Mouse (Mus musculus) CH12F3 (cell line): Measurements from ENCODE around the gene Tedc2.

ENCODE experiments used
- in situ Hi-C: fragments of 300-500 bp; cut with MboI; formaldehyde crosslinking; loops from 2 replicates; pipeline ENCODE4 v1.14.3; 2020; ENCODE audit warnings: low sequenced_read_pairs

Gene Tedc2

DNA sequence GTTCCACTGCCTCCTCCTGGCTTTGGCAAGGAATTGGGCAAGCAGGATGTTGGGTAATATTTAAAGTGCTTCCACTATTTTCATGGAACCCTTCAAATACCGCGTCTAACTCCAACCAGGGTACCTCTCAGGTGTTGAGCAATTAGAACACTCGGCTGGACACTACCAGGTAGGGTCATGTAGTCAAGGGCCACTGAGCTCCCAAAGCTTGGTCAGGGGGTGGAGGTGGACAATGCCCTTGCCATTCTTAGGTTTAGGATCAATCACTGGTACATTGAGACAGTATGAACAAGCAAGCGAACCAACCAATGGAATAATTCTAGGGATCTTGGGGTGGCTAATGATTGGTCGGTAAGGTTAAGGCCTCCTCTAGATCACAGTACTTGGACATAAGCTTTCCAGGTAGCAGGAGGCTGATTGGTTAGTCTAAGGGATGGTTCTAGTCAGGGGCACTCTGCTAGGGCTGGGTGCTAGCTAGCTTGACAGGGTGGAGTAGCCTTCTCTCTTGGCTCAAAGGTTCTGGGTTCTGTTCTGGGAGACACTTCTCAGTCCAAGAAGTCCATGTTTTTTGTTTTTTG, 8.1 kb downstream of the Tedc2 start:
- in situ Hi-C loops = no loop called here

DNA sequence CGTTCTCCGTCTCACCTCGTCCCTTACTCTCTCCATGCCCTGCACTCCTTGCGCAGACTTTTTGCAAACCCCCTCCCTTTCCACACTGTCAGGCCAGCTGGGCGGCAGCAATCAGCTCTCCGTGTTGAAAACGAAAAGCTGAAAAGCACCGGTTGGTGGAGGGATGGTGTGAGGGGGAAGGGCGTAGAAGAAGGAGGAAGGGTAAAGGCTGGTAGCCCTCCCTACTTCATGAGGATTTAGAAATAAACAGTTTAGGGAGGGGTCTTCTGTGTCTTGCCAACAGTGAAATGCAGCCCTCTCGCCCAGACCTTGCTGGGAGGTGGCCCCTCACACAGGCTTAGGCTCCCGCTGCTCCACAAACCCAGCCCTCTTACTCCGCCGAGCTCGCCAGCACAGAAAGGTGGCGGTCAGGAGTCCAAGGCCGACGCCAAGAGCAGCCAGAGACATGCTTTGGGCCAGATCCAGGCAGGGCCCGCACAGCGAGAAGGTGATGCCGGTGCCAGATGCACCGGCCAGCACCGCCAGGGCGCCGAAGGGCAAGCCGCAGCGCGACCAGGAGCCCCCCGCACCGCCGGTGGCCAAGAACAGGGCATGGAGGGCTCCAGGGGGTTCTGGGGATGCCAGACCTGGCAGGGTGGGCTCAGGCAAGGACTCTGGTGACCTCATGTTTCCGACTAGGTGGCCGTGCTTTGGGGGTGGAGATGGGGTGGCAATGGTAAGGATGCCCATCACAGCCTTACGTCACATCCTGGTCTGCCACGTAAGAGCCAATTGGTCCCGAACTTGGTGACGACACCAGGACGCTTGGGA, 8.8 kb downstream of the Tedc2 start:
- in situ Hi-C loops = no loop called here

DNA sequence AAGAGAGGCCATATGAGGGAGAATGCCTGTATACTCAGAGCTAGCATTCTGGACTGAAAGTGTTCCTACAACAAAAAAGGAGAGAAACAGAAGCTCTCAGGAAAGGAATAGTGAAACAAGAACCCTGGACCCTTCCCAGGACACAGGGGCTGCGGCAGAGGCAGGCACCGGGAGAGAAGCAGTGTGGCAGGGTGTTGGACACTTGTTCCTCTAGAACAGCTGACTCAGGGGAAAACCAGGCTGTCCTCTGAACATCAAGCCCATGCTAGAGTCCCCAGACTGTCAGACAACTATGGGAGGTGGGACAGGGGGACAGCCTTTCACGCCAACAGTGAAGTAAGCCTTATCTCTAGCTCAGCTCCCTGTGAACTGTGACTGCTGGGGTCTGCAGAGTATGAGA, 10.1 kb downstream of the Tedc2 start:
- in situ Hi-C loops = no loop called here

DNA sequence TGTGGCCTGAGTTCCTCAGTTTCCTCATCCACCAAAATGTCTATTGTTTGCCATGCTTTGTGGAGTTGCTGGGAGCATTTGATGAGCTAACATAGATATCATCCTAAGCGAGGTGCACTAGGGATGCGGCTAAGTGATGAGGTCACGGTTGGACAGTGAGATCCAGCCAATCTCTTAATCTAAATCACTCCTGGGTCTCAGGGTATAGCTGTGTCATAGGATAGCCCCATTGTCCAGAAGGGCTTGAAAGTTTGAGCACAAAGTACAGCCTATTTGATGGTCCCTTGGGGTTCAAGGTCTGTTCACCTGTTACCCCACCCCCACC, 10.8 kb downstream of the Tedc2 start:
- in situ Hi-C loops = no loop called here

DNA sequence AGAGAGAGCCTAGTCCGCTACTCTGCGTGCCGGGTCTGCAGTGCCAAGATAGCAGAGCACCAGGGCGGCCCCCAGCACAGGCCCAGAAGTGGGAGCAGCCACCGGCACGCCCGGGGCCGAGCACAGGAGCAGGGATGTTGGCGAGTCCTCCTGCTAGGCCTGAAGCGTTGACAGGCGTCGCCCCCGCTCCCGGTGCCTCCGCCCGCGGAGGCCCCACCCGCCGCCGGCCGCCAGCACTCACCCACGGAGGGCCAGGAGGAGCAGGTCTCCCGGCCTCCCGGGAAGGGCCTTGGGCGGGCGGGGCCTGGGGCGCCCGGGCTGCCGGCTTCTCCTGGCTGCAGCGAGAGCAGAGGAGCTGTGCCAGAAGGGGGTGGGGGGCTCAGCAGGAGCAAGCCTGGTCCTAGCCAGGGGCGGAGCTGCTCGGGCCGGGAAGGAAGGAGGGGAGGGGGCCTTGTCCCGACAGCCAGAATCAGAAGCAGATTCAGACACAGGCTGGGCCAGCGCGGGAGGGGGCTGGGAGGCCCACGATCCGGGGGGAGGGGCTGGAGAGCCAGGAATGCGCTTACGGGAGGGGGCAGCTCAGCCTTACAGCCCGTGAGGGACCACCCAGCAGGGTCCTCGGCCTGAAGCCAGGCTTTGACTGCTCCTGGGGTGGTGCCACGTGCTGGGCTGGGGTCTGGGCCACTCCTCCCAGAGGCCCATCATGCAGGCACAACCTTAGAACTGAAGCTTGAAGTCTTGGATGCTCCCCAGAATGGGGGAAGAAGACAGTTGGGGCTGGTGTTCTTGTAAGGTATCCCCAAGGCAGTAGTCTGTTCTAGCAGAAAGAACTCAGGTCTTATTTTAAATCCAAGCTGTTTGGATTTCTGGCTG, 11.4 kb downstream of the Tedc2 start, which contains the start of gene Ntn3:
Gene Ntn3 (minus strand): TSS at position 489 of the 873 bp plus-strand sequence.
- in situ Hi-C loops = no loop called here

DNA sequence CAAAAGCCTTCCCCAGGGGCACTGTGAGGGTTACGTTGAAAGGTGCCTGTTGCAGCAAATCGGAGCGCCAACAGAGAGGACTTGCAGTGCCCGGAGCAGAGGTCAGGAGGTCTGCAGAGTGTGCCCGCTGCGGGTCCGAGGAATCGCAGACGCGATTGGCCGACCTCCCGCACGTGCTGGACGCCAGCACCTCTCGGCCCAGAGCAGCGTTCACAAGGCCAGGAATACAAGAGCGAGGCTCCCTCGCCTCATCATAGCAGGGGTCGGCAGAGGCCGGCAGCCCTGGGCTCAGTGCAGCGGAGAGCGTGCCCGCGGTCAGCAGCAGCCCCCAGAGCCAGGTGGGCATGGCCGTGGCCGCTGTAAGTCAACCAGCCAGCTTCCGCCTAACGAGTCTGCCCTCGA, 12.0 kb downstream of the Tedc2 start:
- in situ Hi-C loops = no loop called here

DNA sequence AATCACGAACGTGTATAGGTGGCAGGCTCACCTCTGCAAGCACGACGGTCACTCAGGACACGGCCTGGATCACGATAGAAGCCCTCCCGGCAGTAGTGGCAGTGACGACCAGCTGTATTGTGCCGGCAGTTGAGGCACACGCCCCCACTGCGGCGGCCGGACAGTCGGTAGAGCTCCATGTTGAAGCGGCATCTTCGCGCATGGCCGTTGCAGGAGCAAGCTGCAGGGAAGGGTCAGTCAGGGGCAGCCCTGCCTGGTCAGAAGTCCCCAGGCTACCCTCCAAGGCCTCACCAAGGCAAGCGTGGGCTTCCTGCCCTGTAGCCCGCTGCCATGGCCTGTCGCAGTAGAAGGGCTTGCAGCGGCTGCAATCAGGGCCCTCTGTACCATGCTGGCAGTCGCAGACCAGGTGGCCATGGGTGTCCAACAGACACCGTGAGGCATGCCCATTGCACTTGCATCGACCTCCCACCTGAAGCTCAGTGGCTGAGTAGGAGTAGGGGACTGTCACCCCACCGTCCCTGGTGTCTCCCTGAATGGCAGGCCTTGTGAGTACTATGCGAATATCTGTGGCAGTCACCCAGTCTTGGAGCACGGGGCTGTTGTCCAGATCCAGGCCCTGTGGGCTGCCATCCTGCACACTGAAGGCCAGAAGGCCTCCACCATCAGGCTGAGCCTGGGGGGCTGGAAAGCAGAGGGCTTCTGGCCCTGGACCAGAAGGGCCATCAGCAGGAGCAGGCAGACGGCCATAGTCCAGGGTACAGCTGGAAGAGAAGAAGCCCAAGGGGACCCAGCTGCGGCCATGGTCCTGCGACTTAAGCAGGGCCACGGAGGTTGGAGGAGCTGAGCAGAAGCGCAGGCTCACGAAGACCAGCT, 12.6 kb downstream of the Tedc2 start:
- in situ Hi-C loops = no loop called here

DNA sequence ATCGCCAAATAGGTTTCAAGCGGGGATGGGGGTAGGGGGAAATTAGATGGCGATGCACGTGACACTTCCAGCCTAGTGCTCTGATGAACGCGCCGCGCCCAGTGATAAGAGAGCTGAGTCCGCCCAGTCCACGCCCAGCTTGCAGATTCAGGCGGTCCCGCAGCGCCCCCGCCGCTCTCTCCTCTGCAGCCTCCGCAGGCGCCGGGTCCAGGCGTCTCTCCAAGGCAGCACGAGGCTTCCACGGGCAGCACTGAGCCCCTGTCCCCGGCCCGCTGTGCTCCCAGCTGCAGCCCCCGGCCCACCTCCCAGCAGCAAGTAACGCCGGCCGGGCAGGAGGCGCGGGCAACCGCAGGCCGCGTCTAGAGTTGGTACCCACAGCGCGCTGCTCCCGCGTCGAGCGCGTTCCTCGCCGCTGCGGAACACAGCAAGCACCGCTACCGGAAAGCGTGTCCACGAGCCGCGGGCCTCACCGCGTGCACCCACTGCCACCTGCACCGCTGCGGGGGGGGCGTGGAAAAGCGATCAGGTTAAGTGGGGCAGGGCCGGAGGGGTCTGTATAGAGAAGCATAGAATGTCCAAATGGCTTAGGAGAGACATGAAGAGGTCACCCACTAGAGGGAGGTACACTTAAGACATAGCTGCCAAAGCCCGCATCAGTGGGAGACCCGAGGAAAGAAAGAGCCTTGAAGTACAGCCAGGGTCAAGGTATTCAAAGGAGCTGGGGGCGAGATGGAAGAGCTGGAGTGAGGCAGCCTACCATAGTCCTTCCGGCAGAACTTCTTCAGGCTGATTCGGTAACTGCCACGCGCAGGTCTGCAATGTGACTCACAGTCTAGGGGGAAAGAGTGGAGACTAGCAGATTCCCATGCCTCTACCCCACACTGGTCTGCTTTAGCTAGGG, 13.9 kb downstream of the Tedc2 start:
- in situ Hi-C loops = no loop called here

DNA sequence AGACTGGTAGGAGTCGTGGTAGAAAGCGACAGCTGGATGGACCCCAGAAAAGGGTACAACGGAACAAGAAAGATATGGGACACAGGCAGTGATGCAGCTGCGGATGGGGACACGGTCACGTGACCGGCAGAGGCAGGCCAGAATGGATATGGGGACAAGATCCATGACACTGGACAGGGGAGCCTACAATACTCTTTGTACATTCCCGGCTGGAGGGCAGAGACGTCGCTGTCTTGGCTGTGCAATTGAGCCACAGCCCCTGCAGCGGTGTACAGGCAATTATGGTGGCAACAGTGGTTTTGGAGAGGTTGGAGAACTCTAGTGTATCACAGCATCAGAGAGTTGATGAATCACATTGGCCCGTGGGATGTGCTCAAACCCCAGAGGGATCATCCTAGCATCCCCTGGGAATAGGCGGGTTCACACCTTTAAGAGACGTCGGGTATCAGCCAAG, 14.7 kb downstream of the Tedc2 start:
- in situ Hi-C loops = no loop called here

DNA sequence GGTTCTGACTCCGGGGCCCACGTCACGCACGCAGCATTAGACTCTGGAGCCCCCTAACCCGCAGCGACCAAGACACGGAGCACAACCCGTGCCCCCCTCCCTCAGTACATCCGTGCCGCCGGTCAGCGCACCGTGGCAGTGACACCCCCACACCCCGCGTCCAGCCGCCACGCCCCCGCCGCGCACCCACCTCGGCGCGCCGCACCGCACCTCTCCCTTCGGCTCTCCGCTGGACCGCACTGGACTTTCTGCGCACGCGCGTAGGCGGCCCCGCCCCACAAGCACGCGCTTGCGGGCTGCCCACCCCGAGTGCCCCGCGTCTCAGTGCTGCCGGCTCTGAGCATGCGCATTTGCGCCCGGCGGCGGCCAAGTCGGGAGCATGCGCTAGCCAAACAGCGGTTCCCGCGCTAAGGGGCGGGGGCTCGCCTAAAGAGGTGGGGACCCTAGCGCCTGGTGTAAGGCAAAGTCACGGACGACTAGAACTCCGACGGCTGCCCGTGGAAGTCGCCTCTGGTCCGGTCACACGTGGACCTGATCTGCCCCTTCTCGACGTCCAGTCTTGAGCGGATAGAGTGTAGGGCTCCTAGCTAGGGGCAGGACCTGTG, 15.3 kb downstream of the Tedc2 start, which contains the start of gene Tbc1d24:
Gene Tbc1d24 (minus strand): TSS at position 279 of the 605 bp plus-strand sequence.
- in situ Hi-C loops = no loop called here

DNA sequence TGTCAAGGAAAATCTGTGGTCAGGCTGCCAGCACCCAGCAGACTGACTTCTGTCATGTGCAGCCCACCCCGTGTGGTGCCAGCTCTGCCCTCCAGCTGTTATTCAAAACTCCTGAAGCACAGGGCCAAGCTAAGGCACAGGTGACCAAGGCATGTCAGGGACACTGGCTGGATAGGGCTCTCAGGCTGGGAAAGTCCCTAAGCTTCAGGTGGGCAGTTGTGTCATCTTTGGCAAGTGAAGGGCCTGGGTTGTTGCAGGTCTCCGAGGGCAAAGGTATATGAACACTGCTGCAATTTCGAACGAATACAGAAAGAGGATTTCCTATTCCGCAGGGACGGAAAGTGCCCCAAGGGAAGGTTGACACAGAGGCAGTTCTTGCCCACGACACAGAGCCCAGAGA, 15.8 kb downstream of the Tedc2 start:
- in situ Hi-C loops = no loop called here

DNA sequence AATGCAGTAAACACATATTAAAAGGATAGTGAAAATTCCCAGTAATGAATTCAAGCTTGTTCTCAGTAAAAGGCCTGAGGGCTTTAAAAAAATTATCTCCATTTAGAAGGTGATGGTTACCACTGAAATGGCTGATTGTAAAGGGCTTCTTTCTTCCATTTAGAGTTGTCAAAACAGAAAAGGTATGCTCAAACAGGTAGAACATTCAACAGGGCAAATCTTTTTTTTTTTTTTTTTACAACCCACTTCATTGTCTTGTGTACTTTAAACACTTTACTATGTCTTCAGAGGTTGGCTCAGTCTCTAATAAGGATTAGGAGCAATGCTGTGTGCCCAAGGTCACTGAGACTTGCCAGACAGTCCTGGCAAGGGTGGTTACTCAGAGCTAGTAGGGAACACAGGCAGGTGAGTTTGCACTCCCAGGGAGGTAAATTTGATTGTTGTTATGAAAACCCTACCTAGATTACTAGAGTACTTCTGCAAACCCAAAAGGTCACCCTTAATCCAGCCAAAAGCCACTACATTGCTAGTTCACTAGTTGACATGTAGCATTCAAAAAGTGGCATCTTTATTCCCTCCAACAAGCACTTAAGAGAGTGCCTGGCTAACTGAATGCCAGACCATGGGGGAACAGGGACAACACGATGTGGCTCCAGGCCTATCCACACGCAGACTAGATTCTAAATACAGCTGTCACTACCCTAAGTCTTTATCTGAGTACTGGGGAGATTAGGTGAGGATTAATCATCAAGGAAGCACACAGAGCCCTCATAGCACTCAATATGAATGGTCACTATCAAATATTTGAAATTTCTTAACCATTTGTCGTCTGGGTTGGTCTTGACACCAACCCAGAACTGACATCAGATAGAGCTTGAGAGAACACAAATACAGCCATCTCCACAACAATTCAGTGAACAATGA, 16.8 kb downstream of the Tedc2 start:
- in situ Hi-C loops = no loop called here

DNA sequence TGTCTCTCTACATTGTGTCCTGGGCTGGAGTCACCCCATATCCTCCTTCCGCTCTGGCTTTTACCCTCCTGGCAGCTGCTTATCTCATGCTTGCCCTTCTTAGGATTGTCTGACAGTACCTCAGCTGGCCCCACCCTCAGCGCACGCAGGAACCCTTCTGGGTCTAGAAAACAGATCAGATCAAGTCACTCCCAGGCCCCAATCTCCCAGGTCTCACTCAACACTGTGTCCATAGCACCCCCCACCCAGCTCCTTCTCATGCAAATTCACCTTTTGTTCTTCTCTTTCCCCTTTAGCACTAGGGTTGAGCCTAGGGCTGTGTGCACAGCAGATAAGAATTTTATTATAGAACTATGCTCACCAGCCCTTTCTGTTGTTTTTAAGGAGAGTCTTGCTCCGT, 17.6 kb downstream of the Tedc2 start:
- in situ Hi-C loops = no loop called here

DNA sequence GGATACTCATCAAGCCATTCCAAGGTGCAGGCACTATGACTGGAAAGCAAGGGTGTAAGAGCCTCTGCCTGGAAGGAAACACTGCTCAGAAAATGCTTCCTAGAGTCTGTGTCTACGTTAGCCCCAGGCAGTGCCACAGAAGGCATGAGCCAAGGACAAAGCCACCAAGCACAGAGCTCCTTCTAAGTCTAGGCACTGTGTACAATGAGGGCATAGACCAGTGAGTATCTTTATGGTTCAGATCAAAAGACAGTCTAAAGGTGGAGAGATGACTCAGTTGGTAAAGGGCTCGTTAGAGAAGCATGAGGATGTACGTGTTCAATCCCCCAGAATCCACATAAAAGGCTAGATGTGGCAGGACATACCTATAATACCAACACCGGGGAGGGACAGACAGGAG, 19.6 kb downstream of the Tedc2 start:
- in situ Hi-C loops = no loop called here

DNA sequence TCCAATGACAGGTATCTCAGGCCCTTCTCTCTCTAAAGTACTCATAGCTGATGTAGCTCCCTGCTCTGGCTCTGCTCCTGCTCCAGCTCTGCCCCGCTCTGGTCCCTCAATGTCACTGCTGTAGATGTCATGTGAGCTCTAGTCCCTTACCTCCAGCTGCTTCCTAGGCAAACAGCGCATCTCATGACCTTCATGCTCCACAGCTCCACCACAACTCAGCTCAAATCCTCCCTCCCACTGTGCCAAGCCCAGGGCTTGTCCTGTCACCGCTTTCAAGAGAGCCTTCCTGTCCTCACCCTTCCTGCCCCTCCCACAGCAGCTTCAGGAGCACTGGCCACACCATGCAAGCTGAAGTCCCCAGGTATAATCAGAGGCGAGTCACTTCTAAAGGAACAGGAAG, 20.9 kb downstream of the Tedc2 start:
- in situ Hi-C loops = no loop called here

DNA sequence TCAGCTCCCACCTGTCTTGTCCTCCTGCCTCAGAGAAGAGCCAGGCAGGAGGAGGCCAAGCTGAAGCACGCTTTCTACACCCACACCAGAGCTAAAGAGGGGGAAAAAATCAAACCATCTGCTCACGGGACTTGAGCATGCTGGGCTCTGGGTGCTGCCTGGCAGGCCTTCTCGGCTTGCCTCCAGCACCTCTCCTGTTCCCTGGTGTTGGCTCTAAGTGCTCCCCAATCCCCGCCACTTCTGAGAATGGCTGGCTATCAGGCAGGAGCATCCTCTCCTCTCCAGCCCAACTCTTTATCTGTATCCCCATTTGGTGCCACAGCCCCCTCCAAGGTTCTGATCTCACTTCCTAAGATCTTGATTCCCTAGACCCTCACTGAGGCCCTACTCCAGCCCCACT, 21.4 kb downstream of the Tedc2 start:
- in situ Hi-C loops = no loop called here

DNA sequence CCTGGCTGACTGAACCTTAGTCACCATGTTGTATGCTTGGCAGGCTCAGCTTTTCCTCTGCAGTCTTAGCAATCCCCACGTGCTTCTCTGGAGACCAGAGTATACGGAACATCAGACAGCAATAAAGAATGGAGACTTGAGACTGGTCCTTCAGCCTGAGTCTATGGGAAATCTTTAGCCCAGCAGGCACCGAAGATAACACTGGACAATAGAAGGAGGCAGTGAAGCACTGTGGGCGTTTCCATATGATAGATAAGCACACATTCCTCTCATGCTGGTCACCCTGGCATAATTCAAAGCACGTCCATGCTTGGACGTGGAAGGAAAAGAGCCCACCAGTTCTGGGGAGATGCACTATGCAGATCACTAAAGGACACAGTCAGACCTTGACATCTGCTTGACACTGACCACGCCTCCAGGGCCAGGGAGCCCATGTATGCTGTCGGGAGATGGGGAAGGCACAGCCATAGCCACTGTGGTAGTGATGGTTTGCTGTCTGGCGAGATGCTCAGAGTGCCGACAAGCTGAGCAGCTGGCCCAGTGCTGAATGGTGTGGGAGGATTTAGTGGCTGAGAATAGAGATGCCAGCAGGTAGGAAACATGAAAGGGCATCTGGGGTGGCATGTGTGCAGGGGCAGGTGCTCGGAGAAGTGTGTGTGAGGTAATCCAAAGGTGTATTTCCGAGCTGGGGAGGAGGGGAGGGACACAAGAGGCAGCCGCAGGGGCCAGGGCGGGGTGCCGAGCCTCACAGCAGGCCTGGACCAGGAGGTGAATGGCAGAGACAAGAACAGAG, 23.4 kb downstream of the Tedc2 start:
- in situ Hi-C loops = no loop called here
